Mouse (Mus musculus) gastrocnemius, adult 18-20 months (tissue): ENCODE data around the gene Smad6. TPM values are rescaled to one million over a fixed set of nuclear protein-coding genes. Genes with fewer than 3 reads are reported as not detected.

Experiments used
- DNase-seq: peaks from one replicate; pipeline ENCODE4 v3.0.0; 2021; ENCODE audit warnings: low spot score
- total RNA-seq, 2 experiments: library from RNA; stranded (reverse); gene quantifications; 2 replicates each; pipeline ENCODE4 v1.2.3; 2021

Gene Smad6
- total RNA-seq, 2 experiments from 2014 or later = 5.1 TPM

- DNase-seq = no peak
Measured at GRCm38 (mm10) chr9:63989214-63989613, 32.6 kb downstream of the Smad6 start.

- no peak for DNase-seq
Measured at GRCm38 (mm10) chr9:63985125-63985524, 36.7 kb downstream of the Smad6 start.

GRCm38 (mm10) chr9:63982937-63983632 lies 38.8 kb downstream of the Smad6 start:
- DNase-seq = no peak

GRCm38 (mm10) chr9:63981912-63982311 lies 39.9 kb downstream of the Smad6 start:
- DNase-seq = no peak

GRCm38 (mm10) chr9:63981371-63981770 lies 40.5 kb downstream of the Smad6 start:
- DNase-seq = no peak

DNA sequence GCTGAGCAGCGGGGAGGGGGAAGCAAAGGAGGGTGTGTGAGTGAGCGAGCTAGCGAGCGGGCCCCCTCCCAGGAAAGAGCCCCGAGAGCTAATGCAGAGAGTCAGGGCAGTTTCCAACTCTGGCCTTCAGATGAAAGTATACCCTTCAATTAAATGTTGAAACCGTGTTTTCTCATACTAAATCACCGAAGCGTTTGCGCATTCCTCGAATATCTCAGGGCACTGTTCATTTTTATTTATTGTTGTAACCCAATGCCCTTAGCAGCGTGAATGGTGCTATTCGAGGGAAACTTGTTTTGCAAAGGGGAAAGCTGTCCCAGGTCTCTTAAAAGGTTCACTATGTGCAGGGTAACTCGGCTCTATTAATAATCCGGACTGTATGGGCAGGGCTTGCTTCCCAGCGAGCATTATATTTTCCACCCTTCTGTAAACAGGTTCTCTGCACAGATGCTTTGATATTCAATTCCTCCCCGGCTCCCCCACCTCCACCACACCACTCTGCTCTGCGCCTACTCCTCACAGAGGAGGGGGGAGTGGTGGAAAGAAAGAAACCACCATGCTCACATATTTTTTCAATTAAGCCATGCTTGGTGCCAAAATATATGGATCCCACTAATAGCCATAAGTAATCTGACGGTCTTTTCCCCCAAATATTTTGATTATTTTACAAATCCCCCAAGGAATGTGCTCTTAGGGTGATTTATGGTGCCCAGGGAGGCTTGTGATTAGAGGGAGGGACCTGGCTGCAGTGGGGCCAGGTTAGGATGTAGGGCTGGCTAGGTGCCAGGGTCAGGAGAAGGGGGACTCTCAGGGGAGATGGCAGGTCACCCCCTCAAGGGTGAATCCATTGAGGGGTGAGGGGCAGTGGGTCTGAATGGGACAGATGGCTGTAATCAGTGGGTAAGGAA lies 41.4 kb downstream of the Smad6 start:
- no peak for DNase-seq

DNA sequence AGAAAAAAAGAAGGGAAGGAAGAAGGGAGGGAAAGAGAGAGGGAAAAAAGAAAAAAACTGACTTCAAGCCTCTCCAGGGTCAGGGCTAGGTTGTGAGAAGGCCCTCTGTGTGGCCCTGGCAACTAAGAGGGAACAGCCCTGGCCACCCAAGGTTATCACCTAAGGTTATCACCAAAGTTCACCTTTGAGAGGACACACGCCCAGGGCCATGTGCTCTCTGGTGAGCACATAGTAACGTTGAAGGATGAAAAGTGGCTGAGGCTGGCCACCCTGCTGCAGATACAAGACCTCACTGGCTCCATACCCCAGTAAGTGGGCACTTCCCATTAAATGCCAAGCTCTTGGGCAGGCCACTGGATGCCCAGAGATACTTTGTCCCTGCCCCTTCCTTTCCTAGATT lies 42.6 kb downstream of the Smad6 start:
- DNase-seq = no peak

GRCm38 (mm10) chr9:63978682-63979081 lies 43.2 kb downstream of the Smad6 start:
- no peak for DNase-seq

GRCm38 (mm10) chr9:63975996-63976395 lies 45.9 kb downstream of the Smad6 start:
- DNase-seq = no peak

- no peak for DNase-seq
Measured at GRCm38 (mm10) chr9:63974258-63975023, 47.4 kb downstream of the Smad6 start.

GRCm38 (mm10) chr9:63973662-63974190 lies 48.1 kb downstream of the Smad6 start:
- no peak for DNase-seq

DNA sequence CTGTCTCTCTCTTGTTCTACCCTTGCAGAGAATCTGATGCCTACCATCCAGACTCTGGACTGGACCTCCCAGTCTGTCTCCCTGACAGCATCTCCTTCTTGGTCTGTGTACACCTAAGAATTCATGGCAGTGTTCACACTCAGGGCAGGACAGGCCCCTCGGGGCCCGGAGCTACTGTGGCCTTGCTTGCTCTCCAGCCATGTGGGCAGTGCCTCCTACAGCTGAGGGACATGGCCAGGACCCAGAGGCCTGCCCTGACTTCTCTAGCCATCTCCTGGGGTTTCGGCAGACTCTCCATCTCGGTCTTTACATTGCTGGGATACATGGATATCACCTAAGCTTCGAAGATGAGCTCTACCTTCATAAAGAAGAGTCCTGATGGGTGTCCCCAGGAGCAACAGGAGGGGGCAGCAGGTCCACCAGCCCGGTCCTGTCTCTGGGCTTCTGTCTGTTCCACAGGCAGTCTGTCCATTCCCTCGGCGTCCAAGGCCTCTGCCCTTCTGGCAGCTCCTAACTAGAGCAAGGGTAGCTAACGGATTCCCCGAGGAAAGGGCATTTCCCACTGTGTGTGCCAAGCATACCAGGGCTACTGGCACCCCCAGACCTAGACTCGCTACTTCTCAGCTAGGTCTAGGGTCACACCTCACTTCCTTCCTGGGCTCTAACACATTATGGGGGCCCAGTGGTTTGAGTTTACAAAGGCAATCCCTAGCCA lies 49.1 kb downstream of the Smad6 start:
- no peak for DNase-seq

GRCm38 (mm10) chr9:63971557-63971956 lies 50.3 kb downstream of the Smad6 start:
- no peak for DNase-seq

GRCm38 (mm10) chr9:63970836-63971235 lies 51.0 kb downstream of the Smad6 start:
- DNase-seq = no peak

DNA sequence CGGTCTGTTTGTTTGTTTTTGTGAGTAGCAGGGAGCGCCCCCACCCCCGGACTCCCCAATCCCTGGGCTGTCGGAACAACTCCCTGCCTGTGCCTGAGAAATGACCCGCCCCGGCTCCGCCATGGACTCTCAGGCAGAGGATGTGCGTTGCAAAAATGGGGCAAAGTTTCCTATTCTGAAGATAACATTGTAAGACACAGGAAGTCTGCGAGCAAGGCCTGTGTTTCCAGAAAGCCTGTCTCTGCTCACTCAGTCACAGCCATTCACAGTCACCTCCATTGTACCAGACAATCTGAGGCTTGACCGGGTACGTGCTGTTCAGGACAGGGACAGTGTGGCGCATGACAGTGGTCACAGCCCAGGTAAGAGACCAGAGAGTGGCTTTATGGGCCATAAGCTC lies 51.5 kb downstream of the Smad6 start:
- no peak for DNase-seq

- no peak for DNase-seq
Measured at GRCm38 (mm10) chr9:63969467-63969866, 52.4 kb downstream of the Smad6 start.

- DNase-seq = peak; percentile 95
Measured at GRCm38 (mm10) chr9:63968592-63968991, 53.3 kb downstream of the Smad6 start.

DNA sequence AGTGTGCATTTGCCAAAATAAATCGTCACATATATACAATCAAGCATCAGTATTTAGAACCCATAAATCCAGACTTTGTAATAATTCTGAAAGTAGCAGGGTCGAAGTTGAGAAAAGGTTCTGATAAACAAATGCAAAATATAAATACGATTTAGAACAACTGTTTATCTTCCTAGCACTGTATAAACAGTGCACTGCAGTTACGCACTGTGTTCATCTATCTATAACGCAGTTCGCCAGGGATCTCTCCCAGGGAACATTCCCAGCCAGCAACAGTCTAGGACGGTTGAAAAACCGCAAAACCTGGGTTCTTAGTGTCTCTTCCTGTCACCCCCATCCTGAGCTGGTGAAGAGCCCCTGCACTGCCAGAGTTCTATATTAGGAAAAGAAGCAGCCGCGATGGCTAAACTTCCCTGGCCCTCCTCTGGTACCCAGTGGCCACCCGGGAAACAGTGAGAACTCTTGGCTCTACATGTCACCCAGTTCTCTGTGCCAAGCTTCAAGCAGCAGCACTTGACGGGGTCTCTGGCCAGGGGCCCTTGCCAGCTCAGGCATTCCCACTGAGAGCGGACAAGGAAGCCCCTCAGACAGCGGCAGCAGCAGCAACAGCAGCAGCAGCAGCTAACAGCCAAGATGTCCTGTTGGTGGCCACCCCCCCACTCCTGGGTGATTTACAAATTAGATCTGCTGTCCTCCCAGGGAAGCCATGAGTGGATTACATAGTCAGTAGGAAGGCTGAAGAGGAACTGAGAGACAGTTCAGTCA lies 54.3 kb downstream of the Smad6 start:
- no peak for DNase-seq

- no peak for DNase-seq
Measured at GRCm38 (mm10) chr9:63965579-63965981, 56.3 kb downstream of the Smad6 start.

DNA sequence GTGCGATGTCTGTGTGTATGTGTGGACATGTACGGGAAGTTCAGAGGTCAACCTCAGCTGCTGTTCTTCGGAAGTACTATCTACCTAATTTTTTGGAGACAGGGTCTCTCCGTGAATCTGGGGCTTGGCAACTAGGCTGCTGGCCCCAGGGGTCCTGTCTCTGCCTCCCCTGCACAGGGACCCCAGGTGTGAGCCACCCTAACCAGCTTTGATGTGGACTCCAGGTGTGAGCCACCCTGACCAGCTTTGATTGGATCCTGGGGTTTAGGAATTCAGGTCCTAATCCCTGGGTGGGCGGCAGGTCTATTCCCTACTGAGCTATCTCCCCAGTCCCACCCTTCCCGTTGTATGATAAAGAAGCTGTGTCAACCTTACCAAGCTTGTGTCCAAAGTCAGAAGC lies 60.0 kb downstream of the Smad6 start:
- no peak for DNase-seq
